Mouse (Mus musculus) stomach, postnatal 0 days (tissue): ENCODE measurements around the gene Thap4. TPM values are rescaled to one million over a fixed set of nuclear protein-coding genes. Genes with fewer than 3 reads are reported as not detected.
A peak's percentile ranks its signal among the peaks of the same experiment; 100 is the strongest.
"Not testable (repeated sequence)": the region's sequence is repeated elsewhere in the genome, so short reads cannot be mapped to it uniquely, and the experiment has no call there.

Experiments
- ATAC-seq: fragments of 200-750 bp; cut with Nextera tagmentation; 2 replicates; pipeline ENCODE4 v1.8.0; 2017; ENCODE audit not compliant: low FRiP score, low TSS enrichment
- DNase-seq: peaks from one replicate; pipeline ENCODE4 v3.0.0-alpha.2; 2016; ENCODE audit warnings: low spot score
- H3K27ac ChIP-seq: fragments of 300-500 bp; sonication (generic); replicated peaks from 2 replicates; pipeline ENCODE4 v1.5.1; 2014; ENCODE audit warnings: mild to moderate bottlenecking, control low read depth
- H3K27me3 ChIP-seq: fragments of 300-500 bp; sonication (generic); 2 replicates; pipeline ENCODE4 v1.6.1; 2014; ENCODE audit warnings: low read length; ENCODE audit not compliant: control insufficient read depth, insufficient read depth
- H3K36me3 ChIP-seq: fragments of 300-500 bp; sonication (generic); 2 replicates; pipeline ENCODE4 v1.6.1; 2014; ENCODE audit warnings: low read length, mixed read lengths; ENCODE audit not compliant: control insufficient read depth, insufficient read depth
- H3K4me1 ChIP-seq: fragments of 300-500 bp; sonication (generic); replicated peaks from 2 replicates; pipeline ENCODE4 v1.6.1; 2014; ENCODE audit warnings: antibody characterized with exemption; ENCODE audit not compliant: control insufficient read depth, insufficient read depth
- H3K4me2 ChIP-seq: fragments of 300-500 bp; sonication (generic); replicated peaks from 2 replicates; pipeline ENCODE4 v1.6.1; 2014; ENCODE audit warnings: low read depth, mild to moderate bottlenecking, control low read depth, moderate library complexity
- H3K4me3 ChIP-seq: fragments of 300-500 bp; sonication (generic); 2 replicates; pipeline ENCODE4 v1.5.1; 2014; ENCODE audit warnings: low read depth, low read length, control low read depth
- H3K9ac ChIP-seq: fragments of 300-500 bp; sonication (generic); 2 replicates; pipeline ENCODE4 v1.6.1; 2014; ENCODE audit warnings: mild to moderate bottlenecking, low read length, control low read depth, mixed read lengths
- H3K9me3 ChIP-seq: fragments of 300-500 bp; sonication (generic); 2 replicates; pipeline ENCODE4 v1.6.1; 2016; ENCODE audit warnings: low read length; ENCODE audit not compliant: control insufficient read depth
- CTCF ChIP-seq: IDR thresholded peaks from 2 replicates; pipeline ENCODE4 v1.5.1; 2016; ENCODE audit warnings: antibody characterized with exemption, low read depth, mild to moderate bottlenecking, moderate library complexity
- EP300 ChIP-seq: optimal IDR thresholded peaks from 2 replicates; pipeline ENCODE3; 2016; ENCODE audit warnings: antibody characterized with exemption
- whole genome bisulfite sequencing: fragments of 180-500 bp; shearing (Covaris S2); extraction: QIAGEN DNeasy Blood & Tissue Kit; methylation state at CpG from one replicate; pipeline ENCODE4 v1.1.7; 2014; 5-methylcytosine and 5-hydroxymethylcytosine counted together
- polyA plus RNA-seq: library from polyadenylated mRNA; unstranded; fragments of >200 nt; fragmentation: Nextera tagmentation; extraction: Ambion mirVana; gene quantifications from 2 replicates; pipeline ENCODE4 v1.2.1, GENCODE M21; 2015

The Thap4 gene
- polyA plus RNA-seq, 1 experiment from 2014 or later = 47.8 TPM

- no peak overlapping the region for H3K9ac ChIP-seq
- no peaks in the 10 kb centered on the region for H3K4me1 ChIP-seq
- no peaks in the 10 kb centered on the region for H3K27me3 ChIP-seq
- 0 out of 2 replicates have a peak overlapping the region, but pooled peaks have one; percentile 13 for H3K27ac ChIP-seq
- DNase-seq (peak; percentile 45), ATAC-seq (peak; percentile 55)
- H3K36me3 ChIP-seq = no peaks in the 10 kb centered on the region
- H3K4me3 ChIP-seq = no peak overlapping the region
- TF ChIP-seq CTCF (no peak), EP300 (no peak)
- no peak overlapping the region for H3K4me2 ChIP-seq
- WGBS = 44% methylated on average over 2 of the region's 2 CpGs
- H3K9me3 ChIP-seq = no peaks in the 10 kb centered on the region
These were observed 76.3 kb downstream of the Thap4 start for GRCm38 (mm10) chr1:93678386-93678785.

- H3K9ac ChIP-seq = no peak overlapping the region
- H3K9me3 ChIP-seq = no peaks in the 10 kb centered on the region
- H3K4me1 ChIP-seq = peaks cover 3% of the 10 kb centered on the region; the same call in 1 of the 2 replicates
- H3K4me3 ChIP-seq = no peak overlapping the region
- no peak for TF ChIP-seq CTCF
- TF ChIP-seq EP300 = no peak
- 88% methylated on average over 5 of the region's 5 CpGs for WGBS
- ATAC-seq (no peak), DNase-seq (no peak)
- no peak overlapping the region for H3K4me2 ChIP-seq
- no peak overlapping the region for H3K27ac ChIP-seq
- no peaks in the 10 kb centered on the region for H3K27me3 ChIP-seq
- H3K36me3 ChIP-seq = no peaks in the 10 kb centered on the region
These were observed 82.0 kb downstream of the Thap4 start for GRCm38 (mm10) chr1:93672682-93673081.

DNA sequence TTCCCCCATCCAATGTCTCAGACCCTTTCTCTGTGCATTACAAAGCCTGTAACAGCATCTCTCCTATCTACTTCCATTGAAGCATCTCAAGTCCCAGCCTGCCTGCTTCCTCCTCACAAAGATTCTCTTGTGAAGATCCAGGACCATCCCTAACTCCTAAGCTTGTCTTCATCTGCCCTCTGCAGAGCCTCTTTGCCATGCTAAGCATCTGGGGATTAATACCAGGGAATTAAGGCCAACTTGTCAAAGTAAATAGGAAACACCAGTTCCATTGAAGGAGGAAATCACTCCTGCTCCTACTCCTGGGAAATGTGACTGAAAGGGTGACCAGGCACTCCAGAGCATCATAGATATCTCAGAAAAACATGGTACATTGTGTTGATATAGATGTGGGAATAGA is 84.7 kb downstream of the Thap4 start:
- no peak for ATAC-seq
- H3K27ac ChIP-seq = no peak overlapping the region
- no peak for TF ChIP-seq EP300
- H3K9ac ChIP-seq = no peak overlapping the region
- no peak overlapping the region for H3K4me2 ChIP-seq
- H3K4me3 ChIP-seq = no peak overlapping the region
- no peak for DNase-seq
- H3K4me1 ChIP-seq = peaks cover 3% of the 10 kb centered on the region; the same call in 1 of the 2 replicates
- no peaks in the 10 kb centered on the region for H3K36me3 ChIP-seq
- no peaks in the 10 kb centered on the region for H3K27me3 ChIP-seq
- no peaks in the 10 kb centered on the region for H3K9me3 ChIP-seq

- Histone ChIP-seq H3K36me3 (no peaks in the 10 kb centered on the region), H3K4me1 (peaks cover 3% of the 10 kb centered on the region; the same call in 1 of the 2 replicates), H3K9me3 (no peaks in the 10 kb centered on the region), H3K4me2 (peak overlapping the region; percentile 66), H3K9ac (peak overlapping the region; percentile 63), H3K4me3 (peak overlapping the region; percentile 34), H3K27me3 (no peaks in the 10 kb centered on the region), H3K27ac (peak overlapping the region; percentile 56)
- WGBS = 10% methylated on average over 16 of the region's 17 CpGs
- peak; percentile 85 for DNase-seq
- TF ChIP-seq CTCF (peak; percentile 85), EP300 (no peak)
- ATAC-seq = peak; percentile 89
These were observed 85.7 kb downstream of the Thap4 start for GRCm38 (mm10) chr1:93668791-93669548.

DNA sequence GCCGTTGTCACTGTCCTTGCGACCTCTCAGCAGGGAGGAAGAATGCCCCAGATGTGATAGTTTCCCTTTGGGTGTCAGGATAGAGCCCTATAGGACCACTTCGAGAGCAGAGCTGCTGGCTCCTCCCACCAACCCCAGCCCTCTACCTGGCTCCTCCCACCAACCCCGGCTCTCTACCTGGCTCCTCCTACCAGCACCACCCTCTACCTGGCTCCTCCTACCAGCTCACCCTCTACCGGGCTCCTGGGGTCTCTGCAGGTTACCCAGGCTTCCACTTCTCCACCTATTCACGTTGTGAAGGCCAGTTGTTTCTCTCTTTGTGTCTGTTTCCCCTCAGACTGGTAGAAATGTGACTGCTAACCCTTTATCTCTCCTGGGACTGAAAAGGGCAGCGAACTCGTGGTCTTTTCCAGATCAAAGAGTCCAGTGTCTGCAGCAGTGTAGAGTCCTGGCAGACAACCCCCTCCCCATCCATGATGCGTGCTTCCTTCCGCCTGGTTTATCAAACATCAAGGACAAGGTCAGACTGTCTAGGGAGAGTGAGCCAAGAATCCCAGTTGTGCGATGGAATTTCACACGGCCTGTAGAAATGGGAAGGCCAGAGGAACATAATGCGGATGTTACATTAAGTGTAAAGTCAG is 86.8 kb downstream of the Thap4 start:
- Histone ChIP-seq H3K36me3 (no peaks in the 10 kb centered on the region), H3K9me3 (no peaks in the 10 kb centered on the region), H3K4me1 (peaks cover 3% of the 10 kb centered on the region; the same call in 1 of the 2 replicates), H3K4me2 (no peak overlapping the region), H3K9ac (no peak overlapping the region), H3K27me3 (no peaks in the 10 kb centered on the region), H3K4me3 (no peak overlapping the region), H3K27ac (no peak overlapping the region; the same call in 1 of the 2 replicates)
- no peak for TF ChIP-seq CTCF
- peak; percentile 41 for ATAC-seq
- WGBS = 36% methylated on average over 13 of the region's 13 CpGs
- peak; percentile 51 for DNase-seq

GRCm38 (mm10) chr1:93658559-93658958 is 96.1 kb downstream of the Thap4 start, which contains the start of gene Stk25:
Gene Stk25 (minus strand): TSS chr1:93658659.
- DNase-seq, H3K36me3 ChIP-seq, H3K4me3 ChIP-seq, H3K27me3 ChIP-seq, H3K9ac ChIP-seq, ATAC-seq, H3K9me3 ChIP-seq, H3K4me1 ChIP-seq, H3K27ac ChIP-seq, H3K4me2 ChIP-seq: not testable (repeated sequence)
